Mouse (Mus musculus) myocyte (in vitro differentiated cells): ENCODE data around the gene Tmco4.

Experiments
- CEBPB ChIP-seq: IDR thresholded peaks from 2 replicates; pipeline ENCODE4 v1.6.1; 2011; ENCODE audit warnings: mild to moderate bottlenecking, moderate library complexity; ENCODE audit not compliant: poor library complexity, insufficient read depth, severe bottlenecking
- E2F4 ChIP-seq: IDR thresholded peaks from one replicate; pipeline ENCODE4 v1.6.1; 2011; ENCODE audit warnings: mild to moderate bottlenecking, control low read depth, moderate library complexity; ENCODE audit not compliant: insufficient read depth
- MYOG ChIP-seq, 3 experiments: IDR thresholded peaks; one replicate each; pipeline ENCODE4 v1.6.1; 2011; ENCODE audit warnings: control low read depth in 2 of 3, low read depth in 2 of 3, mild to moderate bottlenecking in 2 of 3; ENCODE audit not compliant: insufficient read length in 2 of 3, control insufficient read depth in 1 of 3, insufficient read depth in 1 of 3
- POLR2A ChIP-seq: IDR thresholded peaks from one replicate; pipeline ENCODE4 v1.6.1; 2011; ENCODE audit warnings: low read depth, mild to moderate bottlenecking, control low read depth, moderate library complexity; ENCODE audit not compliant: insufficient read length
- POLR2AphosphoS2 ChIP-seq: IDR thresholded peaks from one replicate; pipeline ENCODE4 v1.6.1; 2011; ENCODE audit warnings: low read depth, control low read depth; ENCODE audit not compliant: insufficient read length

- TF ChIP-seq POLR2A (no peak), E2F4 (no peak), MYOG (IDR thresholded peaks at IDR 0.05; ENCODE audit: control insufficient read depth in 1 of 3, insufficient read depth in 1 of 3, insufficient read length in 2 of 3, low read depth in 2 of 3) (no peak), POLR2AphosphoS2 (no peak), CEBPB (no peak)
Measured at GRCm38 (mm10) chr4:139014793-139015192, 42.1 kb downstream of the Tmco4 start.
